Mouse (Mus musculus) large intestine, adult 2 months (tissue): ENCODE measurements around the gene Cnp. TPM values are rescaled to one million over a fixed set of nuclear protein-coding genes. Genes with fewer than 3 reads are reported as not detected.
A peak's percentile ranks its signal among the peaks of the same experiment; 100 is the strongest.
"Not testable (repeated sequence)": the region's sequence is repeated elsewhere in the genome, so short reads cannot be mapped to it uniquely, and the experiment has no call there.

ENCODE experiments used
- DNase-seq: peaks from one replicate; pipeline ENCODE4 v3.0.0-alpha.2; 2012; ENCODE audit warnings: low read depth, low spot score
- WGBS: fragments of 180-500 bp; shearing (Covaris S2); methylation state at CpG from one replicate; pipeline ENCODE4 v1.1.7; 2018; 5-methylcytosine and 5-hydroxymethylcytosine counted together
- polyA plus RNA-seq: library from polyadenylated mRNA; depleted of rRNA; stranded (reverse); fragments of >200 nt; gene quantifications from 2 replicates; pipeline ENCODE4 v1.2.3, GENCODE M21; 2012; rRNA removed

The Cnp gene
- polyA plus RNA-seq, 1 experiment: 32.5 TPM

DNA sequence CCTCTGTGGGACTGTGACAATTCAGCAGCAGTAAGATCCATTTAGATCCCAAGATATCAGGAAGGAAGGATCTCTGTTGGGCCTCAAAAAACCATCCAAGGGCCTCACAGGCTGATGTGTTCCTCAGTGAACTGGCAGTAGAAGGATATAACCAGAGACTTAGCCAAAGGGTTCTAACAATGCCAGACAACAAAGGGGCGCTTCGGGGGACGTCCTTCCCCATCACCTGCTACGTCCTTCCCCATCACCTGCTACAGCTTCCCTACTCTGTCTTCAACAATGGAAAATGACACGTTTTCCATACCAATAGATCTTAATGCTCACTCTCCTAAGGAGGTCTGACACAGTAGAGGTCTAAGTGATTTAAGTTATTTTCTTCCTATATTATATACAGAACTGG, 41.6 kb downstream of the Cnp start:
- no peak for DNase-seq
- 89% methylated on average over 5 of the region's 5 CpGs for WGBS

GRCm38 (mm10) chr11:100616836-100617235, 42.1 kb downstream of the Cnp start:
- WGBS: 88% methylated on average over 7 of the region's 7 CpGs
- DNase-seq: not testable (repeated sequence)

DNA sequence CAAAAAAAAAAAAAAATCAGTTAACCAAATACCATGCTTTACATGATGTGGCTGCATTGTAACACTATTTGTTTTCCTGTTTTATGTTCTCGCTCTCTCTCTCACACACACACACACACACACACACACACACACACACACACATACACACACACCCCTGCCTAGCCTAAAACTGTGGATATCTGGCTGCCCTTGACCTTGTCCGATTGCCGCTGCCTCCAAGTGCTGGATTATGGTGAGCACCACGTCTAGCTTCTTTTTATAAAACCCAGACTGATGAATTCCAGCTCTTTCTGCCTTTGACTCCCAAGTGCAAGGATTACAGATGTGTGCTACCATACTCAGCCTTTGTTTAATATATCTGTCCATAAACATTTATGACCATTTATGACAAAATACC, 42.8 kb downstream of the Cnp start:
- WGBS: 36% methylated on average over 4 of the region's 4 CpGs
- DNase-seq: no peak

DNA sequence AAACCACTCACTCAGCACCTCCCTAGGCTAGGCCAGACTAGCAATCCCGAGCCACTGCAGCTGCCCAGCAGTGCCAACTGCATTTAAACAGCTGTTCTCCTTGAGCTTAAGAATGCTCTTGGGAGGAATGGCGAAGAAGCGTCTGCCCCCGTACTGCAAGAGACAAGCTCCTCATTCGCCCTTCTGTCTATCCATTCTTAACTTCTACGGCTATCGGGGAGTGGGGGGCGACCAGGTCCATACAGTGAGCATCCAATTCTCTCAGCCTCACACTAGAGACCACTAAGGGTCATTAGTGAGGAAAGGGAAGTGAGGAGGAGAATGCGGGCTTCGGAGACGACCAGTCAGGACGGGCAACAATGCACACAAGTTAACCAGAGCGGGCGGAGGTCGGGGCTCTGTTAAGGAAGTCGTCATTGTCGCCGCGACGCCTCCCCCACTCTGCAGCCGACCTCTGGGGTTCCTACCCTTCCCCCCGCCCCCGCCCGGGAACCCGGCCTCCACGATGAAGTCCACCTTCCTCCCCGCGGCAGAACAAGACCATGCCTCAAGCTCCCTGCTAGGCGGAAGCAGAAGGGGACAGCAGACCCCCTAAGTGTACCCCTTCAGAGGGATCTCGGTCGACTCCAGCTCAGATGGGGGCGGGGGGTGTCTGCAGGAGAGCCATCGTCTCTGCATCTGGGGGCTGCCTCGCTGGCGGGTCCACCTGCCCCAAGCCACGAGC, 44.2 kb downstream of the Cnp start, which contains the start of gene Nkiras2:
Gene Nkiras2, plus strand, starts transcription at position 484 of the 724 bp plus-strand sequence.
- whole genome bisulfite sequencing: under 1% methylated on average over 36 of the region's 36 CpGs
- no peak for DNase-seq

- WGBS: under 1% methylated on average over 40 of the region's 40 CpGs
- DNase-seq: peak; percentile 69
Observed at GRCm38 (mm10) chr11:100619485-100619975, 44.8 kb downstream of the Cnp start.

DNA sequence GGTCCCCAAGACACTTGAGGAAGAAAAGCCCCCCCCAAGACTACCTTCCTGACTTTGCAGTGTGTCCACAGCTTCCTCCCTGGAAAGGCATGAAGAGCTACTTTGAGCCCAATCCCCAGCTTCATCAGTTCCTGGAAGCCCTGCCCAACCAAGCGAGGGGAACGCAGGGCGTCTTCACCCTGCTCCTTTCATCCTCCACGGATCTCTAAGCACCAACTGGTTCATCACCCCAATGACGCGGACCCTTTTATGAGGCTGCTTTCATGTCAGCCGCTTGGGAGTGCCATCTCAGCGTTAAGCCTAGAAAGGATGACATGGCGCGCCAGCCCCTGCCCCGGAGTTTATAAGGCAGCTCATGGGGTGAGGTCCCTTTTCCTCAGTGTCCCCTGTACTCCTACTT, 45.3 kb downstream of the Cnp start, which contains the start of gene Dnajc7:
Gene Dnajc7, minus strand, starts transcription at position 187 of the 400 bp plus-strand sequence.
- WGBS: 5% methylated on average over 11 of the region's 11 CpGs
- DNase-seq: no peak

- peak; percentile 78 for DNase-seq
- WGBS: under 1% methylated on average over 24 of the region's 24 CpGs
Observed at GRCm38 (mm10) chr11:100622714-100623113, 48.0 kb downstream of the Cnp start.

- WGBS: 18% methylated on average over 5 of the region's 5 CpGs
- peak; percentile 90 for DNase-seq
Observed at GRCm38 (mm10) chr11:100623867-100624266, 49.2 kb downstream of the Cnp start.

GRCm38 (mm10) chr11:100625754-100626700, 51.3 kb downstream of the Cnp start:
- no peak for DNase-seq
- 86% methylated on average over 23 of the region's 23 CpGs for WGBS

DNA sequence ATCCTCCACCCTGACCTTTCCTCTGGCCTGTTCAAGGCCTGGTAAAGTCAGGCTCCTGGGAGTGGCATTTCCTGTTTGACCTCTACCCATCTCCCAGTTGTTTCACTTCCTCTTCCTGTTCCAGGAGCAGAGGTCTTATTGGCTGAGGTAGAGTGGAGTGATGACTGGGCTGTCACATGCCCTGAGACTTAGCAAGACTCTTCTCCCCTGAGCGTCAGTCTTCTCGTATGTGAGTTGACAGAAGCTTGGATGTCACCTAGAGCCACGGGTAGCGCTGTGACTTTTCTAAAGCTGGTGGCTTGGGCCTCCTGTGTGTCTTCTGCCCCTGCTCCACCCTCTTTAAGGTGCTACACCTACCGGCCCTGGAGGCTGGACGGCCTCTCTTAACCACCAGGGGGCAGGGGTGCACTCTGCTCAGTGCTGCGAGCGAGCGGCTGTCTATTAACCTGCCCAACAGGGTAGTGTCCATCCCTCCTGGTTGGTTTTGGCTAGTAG, 52.0 kb downstream of the Cnp start:
- WGBS: 17% methylated on average over 9 of the region's 9 CpGs
- peak; percentile 83 for DNase-seq

- 88% methylated on average over 5 of the region's 5 CpGs for WGBS
- DNase-seq: no peak
Observed at GRCm38 (mm10) chr11:100628056-100628455, 53.4 kb downstream of the Cnp start.

DNA sequence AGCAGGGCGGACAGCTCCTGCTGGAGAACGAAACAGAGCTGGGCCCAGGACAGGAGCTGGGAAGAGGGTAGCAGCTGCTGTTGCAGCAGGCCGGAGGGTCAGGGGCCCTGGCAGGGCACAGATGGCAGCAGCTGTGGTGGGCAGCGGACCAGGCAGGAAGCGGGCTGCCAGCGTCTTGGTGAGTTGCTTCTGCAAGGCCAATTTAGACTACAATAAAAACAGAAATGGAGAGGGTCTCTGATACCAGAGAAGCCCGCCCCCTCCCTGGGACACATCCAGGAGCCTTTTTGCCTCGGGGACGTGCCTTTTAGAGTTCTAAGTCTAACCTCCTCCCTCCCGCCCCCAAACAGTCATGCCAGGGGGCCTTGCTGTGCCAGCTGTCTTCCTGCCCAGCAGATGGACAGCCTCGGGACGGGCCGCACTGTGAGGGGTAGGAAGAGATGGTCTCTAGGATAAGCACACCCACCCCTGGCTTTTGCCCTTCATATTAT, 54.2 kb downstream of the Cnp start:
- 50% methylated on average over 13 of the region's 13 CpGs for WGBS
- no peak for DNase-seq

DNA sequence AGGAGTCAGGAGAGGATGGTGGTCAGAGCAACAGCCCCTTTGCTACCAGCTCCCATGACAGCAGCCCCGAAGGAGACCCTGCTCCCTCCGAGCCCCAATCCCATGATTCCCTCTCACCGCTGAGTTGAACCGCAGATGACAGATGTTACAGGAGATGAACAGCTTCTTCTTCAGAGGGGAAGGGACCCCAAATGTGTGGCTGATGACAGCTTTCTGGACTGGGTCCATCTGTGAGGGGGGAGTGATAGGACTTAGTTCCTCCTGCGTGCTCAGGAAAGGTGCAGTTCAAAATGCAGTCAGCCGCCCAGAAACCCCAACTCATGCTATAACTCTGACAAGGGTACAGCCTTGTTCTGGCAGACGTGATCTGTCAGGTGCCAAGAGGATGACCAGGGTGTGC, 59.8 kb downstream of the Cnp start:
- DNase-seq: no peak
- 66% methylated on average over 7 of the region's 7 CpGs for WGBS

DNA sequence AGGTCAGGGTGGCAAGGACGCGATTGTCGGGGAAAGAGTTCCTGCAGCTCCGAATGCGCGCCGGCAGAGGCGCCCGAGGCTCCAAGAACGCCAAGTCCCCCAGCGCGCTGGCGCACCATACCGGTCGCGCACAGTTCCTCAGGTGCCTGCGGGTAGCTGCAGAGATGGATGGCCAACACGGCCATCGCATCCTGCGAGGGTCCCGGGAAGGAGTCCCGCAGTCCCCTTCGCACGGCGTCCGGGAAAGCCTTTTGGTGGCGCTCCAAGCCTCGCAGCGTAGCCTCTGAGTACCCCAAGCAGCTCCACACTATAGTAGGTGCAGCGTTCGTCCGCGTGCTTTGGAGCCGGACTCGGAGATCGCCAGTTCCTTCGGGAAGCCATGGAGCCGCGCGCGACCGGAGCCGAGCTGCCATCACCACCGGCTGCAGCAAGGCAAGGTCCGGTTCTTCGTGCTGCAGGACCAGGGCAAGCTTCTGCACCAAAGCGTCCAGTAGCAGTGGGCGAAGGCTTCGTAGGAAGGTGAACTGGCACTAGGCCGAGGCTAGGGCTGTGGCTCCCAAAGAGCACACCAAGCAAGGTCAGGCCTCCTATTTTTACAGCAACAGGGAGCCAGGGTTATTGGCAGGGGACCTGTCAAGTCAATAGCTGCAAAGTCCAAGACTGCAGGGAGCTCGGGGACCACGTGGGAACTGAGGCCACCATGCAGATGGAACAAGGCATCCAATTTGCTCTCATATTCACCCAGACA, 65.6 kb downstream of the Cnp start:
- DNase-seq: no peak
- WGBS: 6% methylated on average over 52 of the region's 52 CpGs

Other genes with a start within 250 kb of the Cnp start
- gene Gast, start 240.5 kb upstream of the Cnp start, polyA plus RNA-seq: not detected in 2 replicates
- 5.2 and 5.4 TPM in 2 replicates for gene Hap1, start 218.8 kb upstream of the Cnp start, polyA plus RNA-seq
- gene Jup, start 177.1 kb upstream of the Cnp start, polyA plus RNA-seq: 216 and 335 TPM in 2 replicates
- 5.7 and 6.0 TPM in 2 replicates for gene P3h4, start 160.1 kb upstream of the Cnp start, polyA plus RNA-seq
- gene Fkbp10, start 159.2 kb upstream of the Cnp start, polyA plus RNA-seq: 11.2 and 11.5 TPM in 2 replicates
- gene Nt5c3b, start 133.1 kb upstream of the Cnp start, polyA plus RNA-seq: 18.0 and 18.5 TPM in 2 replicates
- 0.05 and 0.11 TPM in 2 replicates for gene Klhl10, start 133.0 kb upstream of the Cnp start, polyA plus RNA-seq
- 1.2 and 2.5 TPM in 2 replicates for gene Klhl11, start 102.2 kb upstream of the Cnp start, polyA plus RNA-seq
- 43.0 and 70.5 TPM in 2 replicates for gene Acly, start 46.9 kb upstream of the Cnp start, polyA plus RNA-seq
- gene Ttc25, start 29.3 kb upstream of the Cnp start, polyA plus RNA-seq: 0.12 TPM in 1 of 2 replicates, not detected in the other
- 88.6 and 112 TPM in 2 replicates for gene Nkiras2, start 44.3 kb downstream of the Cnp start, polyA plus RNA-seq
- 53.6 and 60.9 TPM in 2 replicates for gene Dnajc7, start 45.3 kb downstream of the Cnp start, polyA plus RNA-seq
- 0.14 and 0.59 TPM in 2 replicates for gene Zfp385c, start 117.6 kb downstream of the Cnp start, polyA plus RNA-seq
- 6.2 and 11.5 TPM in 2 replicates for gene Dhx58, start 129.4 kb downstream of the Cnp start, polyA plus RNA-seq
- 23.5 and 26.7 TPM in 2 replicates for gene Kat2a, start 137.6 kb downstream of the Cnp start, polyA plus RNA-seq
- not detected in 2 replicates for gene Hspb9, start 138.9 kb downstream of the Cnp start, polyA plus RNA-seq
- 255 and 309 TPM in 2 replicates for gene Rab5c, start 163.3 kb downstream of the Cnp start, polyA plus RNA-seq
- gene Kcnh4, start 185.0 kb downstream of the Cnp start, polyA plus RNA-seq: 0.06 and 0.08 TPM in 2 replicates
- not detected in 2 replicates for gene Hcrt, start 188.0 kb downstream of the Cnp start, polyA plus RNA-seq
- gene Ghdc, start 196.1 kb downstream of the Cnp start, polyA plus RNA-seq: 8.5 and 9.8 TPM in 2 replicates